Mouse (Mus musculus): ENCODE measurements around the gene Gmppb.

- TF ChIP-seq USF1 (IDR thresholded peaks at IDR 0.05; ENCODE audit: low read depth, low read length) (no peak), ZNF384 (IDR thresholded peaks at IDR 0.05; ENCODE audit: low read depth, low read length) (no peak), POLR2A (IDR thresholded peaks at IDR 0.05; ENCODE audit: low read depth, low read length) (no peak), MXI1 (IDR thresholded peaks at IDR 0.05; ENCODE audit: low read depth, low read length) (no peak), EP300 (IDR thresholded peaks at IDR 0.05; ENCODE audit: low read length) (no peak), CTCF (conservative IDR thresholded peaks at IDR 0.05 in 1 of 2, IDR thresholded peaks at IDR 0.05 in 1 of 2; ENCODE audit: low read depth in 2 of 2, low read length in 2 of 2) (no peak), SMC3 (IDR thresholded peaks at IDR 0.05; ENCODE audit: low read depth, low read length) (no peak), UBTF (IDR thresholded peaks at IDR 0.05; ENCODE audit: low read depth, low read length) (no peak)
Measured at GRCm38 (mm10) chr9:108072481-108072924, 23.5 kb downstream of the Gmppb start.

All from CH12.LX (cell line).